Mouse (Mus musculus) thymus, adult 2 months (tissue): ENCODE data around the gene Acsm1.

ENCODE experiments used
- CTCF ChIP-seq: fragments of 200-500 bp; IDR thresholded peaks from 2 replicates; pipeline ENCODE4 v1.5.1; 2012; ENCODE audit warnings: mild to moderate bottlenecking, control low read depth, low read length, moderate library complexity, borderline replicate concordance; ENCODE audit not compliant: control insufficient read depth, poor library complexity, insufficient read depth; ENCODE audit errors: extremely low read depth
- POLR2A ChIP-seq: fragments of 200-500 bp; IDR thresholded peaks from 2 replicates; pipeline ENCODE4 v1.6.1; 2012; ENCODE audit warnings: mild to moderate bottlenecking, low read length, control low read depth, moderate library complexity; ENCODE audit not compliant: control insufficient read depth, poor library complexity, insufficient read depth; ENCODE audit errors: extremely low read depth

DNA sequence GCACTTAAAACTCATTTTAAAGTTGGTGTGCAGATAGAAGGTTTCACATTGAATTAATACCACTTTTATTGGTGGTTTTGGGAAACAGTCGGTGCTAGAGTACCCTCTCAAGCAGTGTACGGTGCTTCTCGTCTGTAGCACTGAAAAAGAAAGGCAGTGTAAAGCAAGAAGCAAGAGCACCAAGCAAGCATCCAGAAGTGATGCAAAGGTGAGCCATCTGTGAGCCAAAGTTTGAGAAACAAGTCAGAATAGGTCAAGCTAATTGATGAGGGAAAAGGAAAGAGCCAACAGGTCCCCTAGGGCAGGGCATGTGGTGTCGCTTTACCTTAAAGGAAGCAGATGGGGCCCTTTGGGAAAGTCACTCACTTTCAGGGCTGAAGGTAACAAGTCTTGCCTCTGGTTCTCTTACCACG, at the start of gene Acsm1:
- TF ChIP-seq CTCF (no peak), POLR2A (no peak)
